Mouse (Mus musculus) heart, embryonic 13.5 days (tissue): Measurements from ENCODE around the gene Isca1. TPM values are rescaled to one million over a fixed set of nuclear protein-coding genes. Genes with fewer than 3 reads are reported as not detected.
"Not testable (repeated sequence)": the region's sequence is repeated elsewhere in the genome, so short reads cannot be mapped to it uniquely, and the experiment has no call there.

Source experiments
- ATAC-seq: fragments of 200-750 bp; cut with Nextera tagmentation; 2 replicates; pipeline ENCODE4 v1.8.0; 2017; ENCODE audit warnings: moderate TSS enrichment; ENCODE audit not compliant: insufficient number of reproducible peaks, low FRiP score, low TSS enrichment; ENCODE audit errors: extremely low read depth
- H3K27ac ChIP-seq: fragments of 300-500 bp; sonication (generic); replicated peaks from 2 replicates; pipeline ENCODE4 v1.5.1; 2015; ENCODE audit warnings: moderate library complexity, mild to moderate bottlenecking, inconsistent platforms
- H3K27me3 ChIP-seq: fragments of 300-500 bp; sonication (generic); replicated peaks from 2 replicates; pipeline ENCODE4 v1.6.1; 2015; ENCODE audit warnings: mild to moderate bottlenecking, inconsistent platforms
- H3K36me3 ChIP-seq: fragments of 300-500 bp; sonication (generic); 2 replicates; pipeline ENCODE4 v1.6.1; 2015; ENCODE audit warnings: mild to moderate bottlenecking, inconsistent platforms
- H3K4me1 ChIP-seq: fragments of 300-500 bp; sonication (generic); 2 replicates; pipeline ENCODE4 v1.6.1; 2015; ENCODE audit warnings: inconsistent platforms
- H3K4me2 ChIP-seq: fragments of 300-500 bp; sonication (generic); 2 replicates; pipeline ENCODE4 v1.6.1; 2015; ENCODE audit warnings: inconsistent platforms, mild to moderate bottlenecking, moderate library complexity
- H3K4me3 ChIP-seq: fragments of 300-500 bp; sonication (generic); 2 replicates; pipeline ENCODE4 v1.5.1; 2015; ENCODE audit warnings: moderate library complexity, mild to moderate bottlenecking, inconsistent platforms
- H3K9ac ChIP-seq: fragments of 300-500 bp; sonication (generic); 2 replicates; pipeline ENCODE4 v1.6.1; 2015; ENCODE audit warnings: inconsistent platforms, mild to moderate bottlenecking, moderate library complexity
- H3K9me3 ChIP-seq: fragments of 300-500 bp; sonication (generic); 2 replicates; pipeline ENCODE4 v1.6.1; 2016; ENCODE audit warnings: inconsistent platforms
- WGBS: fragments of 180-500 bp; shearing (Covaris S2); methylation state at CpG from one replicate; pipeline ENCODE4 v1.1.7; 2015; ENCODE audit warnings: mixed read lengths; 5-methylcytosine and 5-hydroxymethylcytosine counted together
- polyA plus RNA-seq: library from polyadenylated mRNA; unstranded; fragments of >200 nt; fragmentation: Nextera tagmentation; extraction: Ambion mirVana; gene quantifications from 2 replicates; pipeline ENCODE4 v1.2.1, GENCODE M21; 2015

The Isca1 gene
- polyA plus RNA-seq, 1 experiment from 2014 or later = 169 TPM

- H3K4me2 ChIP-seq = no peak within 1 kb of the TSS
- H3K4me1 ChIP-seq = peaks cover 2% of the 10 kb centered on the region; the same call in 1 of the 2 replicates
- no peak within 1 kb of the TSS for H3K27ac ChIP-seq
- no peak within 1 kb of the TSS for H3K4me3 ChIP-seq
- no peak for ATAC-seq
- H3K9ac ChIP-seq = no peak within 1 kb of the TSS
- no peaks in the 10 kb centered on the region for H3K9me3 ChIP-seq
- no peaks in the 10 kb centered on the region for H3K36me3 ChIP-seq
- no peaks in the 10 kb centered on the region for H3K27me3 ChIP-seq
- 81% methylated on average over 9 of the region's 9 CpGs for WGBS
These were observed 22.9 kb downstream of the Isca1 start, which contains the start of gene 1700014D04Rik for GRCm38 (mm10) chr13:59746711-59747110. TSS of gene 1700014D04Rik (minus strand) at chr13:59746752.

- Histone ChIP-seq H3K27ac (no peak overlapping the region), H3K4me1 (peaks cover 4% of the 10 kb centered on the region), H3K9me3 (no peaks in the 10 kb centered on the region), H3K9ac (no peak overlapping the region), H3K4me2 (no peak overlapping the region), H3K4me3 (no peak overlapping the region), H3K27me3 (no peaks in the 10 kb centered on the region), H3K36me3 (no peaks in the 10 kb centered on the region)
- 63% methylated on average over 6 of the region's 6 CpGs for WGBS
- ATAC-seq = no peak
These were observed 23.4 kb downstream of the Isca1 start for GRCm38 (mm10) chr13:59746164-59746563.

- Histone ChIP-seq H3K9ac (no peak overlapping the region), H3K4me3 (no peak overlapping the region), H3K27me3 (no peaks in the 10 kb centered on the region), H3K4me1 (peaks cover 8% of the 10 kb centered on the region), H3K27ac (no peak overlapping the region), H3K4me2 (no peak overlapping the region), H3K36me3 (no peaks in the 10 kb centered on the region), H3K9me3 (no peaks in the 10 kb centered on the region)
- WGBS = 69% methylated on average over 6 of the region's 6 CpGs
- ATAC-seq = no peak
These were observed 24.1 kb downstream of the Isca1 start for GRCm38 (mm10) chr13:59745462-59745861.

- H3K4me3 ChIP-seq = no peak overlapping the region
- WGBS = 67% methylated on average over 10 of the region's 10 CpGs
- ATAC-seq = no peak
- no peaks in the 10 kb centered on the region for H3K9me3 ChIP-seq
- no peaks in the 10 kb centered on the region for H3K36me3 ChIP-seq
- H3K27me3 ChIP-seq = no peaks in the 10 kb centered on the region
- peaks cover 8% of the 10 kb centered on the region for H3K4me1 ChIP-seq
- H3K27ac ChIP-seq = no peak overlapping the region
- H3K9ac ChIP-seq = no peak overlapping the region
- no peak overlapping the region for H3K4me2 ChIP-seq
These were observed 27.9 kb downstream of the Isca1 start for GRCm38 (mm10) chr13:59741697-59742096.

GRCm38 (mm10) chr13:59741096-59741495 lies 28.5 kb downstream of the Isca1 start:
- Histone ChIP-seq H3K4me2 (no peak overlapping the region), H3K27me3 (no peaks in the 10 kb centered on the region), H3K9ac (no peak overlapping the region), H3K27ac (no peak overlapping the region), H3K9me3 (no peaks in the 10 kb centered on the region), H3K4me1 (peaks cover 8% of the 10 kb centered on the region), H3K4me3 (no peak overlapping the region), H3K36me3 (no peaks in the 10 kb centered on the region)
- ATAC-seq = no peak
- WGBS = 58% methylated on average over 11 of the region's 11 CpGs

- Histone ChIP-seq H3K27ac (no peak overlapping the region), H3K27me3 (no peaks in the 10 kb centered on the region), H3K4me3 (no peak overlapping the region), H3K36me3 (no peaks in the 10 kb centered on the region), H3K9ac (no peak overlapping the region), H3K4me2 (no peak overlapping the region), H3K9me3 (no peaks in the 10 kb centered on the region), H3K4me1 (peaks cover 6% of the 10 kb centered on the region; the same call in 1 of the 2 replicates)
- no peak for ATAC-seq
- WGBS = 79% methylated on average over 4 of the region's 4 CpGs
These were observed 30.2 kb downstream of the Isca1 start for GRCm38 (mm10) chr13:59739397-59739796.

- no peak overlapping the region for H3K27ac ChIP-seq
- H3K4me2 ChIP-seq = no peak overlapping the region
- H3K9ac ChIP-seq = no peak overlapping the region
- no peaks in the 10 kb centered on the region for H3K9me3 ChIP-seq
- no peaks in the 10 kb centered on the region for H3K27me3 ChIP-seq
- H3K36me3 ChIP-seq = no peaks in the 10 kb centered on the region
- peaks cover 6% of the 10 kb centered on the region; the same call in 1 of the 2 replicates for H3K4me1 ChIP-seq
- 77% methylated on average over 2 of the region's 2 CpGs for WGBS
- no peak for ATAC-seq
- no peak overlapping the region for H3K4me3 ChIP-seq
These were observed 31.2 kb downstream of the Isca1 start for GRCm38 (mm10) chr13:59738455-59738854.

GRCm38 (mm10) chr13:59735190-59735589 lies 34.4 kb downstream of the Isca1 start:
- H3K9me3 ChIP-seq = no peaks in the 10 kb centered on the region
- no peak overlapping the region for H3K9ac ChIP-seq
- H3K4me3 ChIP-seq = no peak overlapping the region
- no peak overlapping the region for H3K27ac ChIP-seq
- no peaks in the 10 kb centered on the region for H3K4me1 ChIP-seq
- H3K27me3 ChIP-seq = 0 out of 2 replicates have a peak, but pooled peaks cover 3% of the 10 kb centered on the region
- H3K36me3 ChIP-seq = no peaks in the 10 kb centered on the region
- no peak for ATAC-seq
- WGBS = 28% methylated on average over 3 of the region's 3 CpGs
- H3K4me2 ChIP-seq = no peak overlapping the region

- H3K4me3 ChIP-seq, H3K27ac ChIP-seq, H3K27me3 ChIP-seq, ATAC-seq, H3K4me1 ChIP-seq, H3K9ac ChIP-seq, H3K9me3 ChIP-seq, H3K4me2 ChIP-seq, H3K36me3 ChIP-seq: not testable (repeated sequence)
- 29% methylated on average over 6 of the region's 6 CpGs for WGBS
These were observed 35.3 kb downstream of the Isca1 start for GRCm38 (mm10) chr13:59734347-59734746.

- 85% methylated on average over 4 of the region's 4 CpGs for WGBS
- ATAC-seq = no peak
- 0 out of 2 replicates have a peak, but pooled peaks cover 6% of the 10 kb centered on the region for H3K27me3 ChIP-seq
- no peaks in the 10 kb centered on the region for H3K4me1 ChIP-seq
- H3K4me2 ChIP-seq = no peak overlapping the region
- no peaks in the 10 kb centered on the region for H3K36me3 ChIP-seq
- H3K9me3 ChIP-seq = no peaks in the 10 kb centered on the region
- no peak overlapping the region for H3K27ac ChIP-seq
- H3K9ac ChIP-seq = no peak overlapping the region
- H3K4me3 ChIP-seq = no peak overlapping the region
These were observed 35.7 kb downstream of the Isca1 start for GRCm38 (mm10) chr13:59733936-59734335.

GRCm38 (mm10) chr13:59731652-59732051 lies 38.0 kb downstream of the Isca1 start, which contains the start of gene Spata31d1d:
TSS of gene Spata31d1d (minus strand) at chr13:59731752.
- no peaks in the 10 kb centered on the region for H3K36me3 ChIP-seq
- no peak within 1 kb of the TSS for H3K9ac ChIP-seq
- peaks cover 15% of the 10 kb centered on the region; the same call in 1 of the 2 replicates for H3K27me3 ChIP-seq
- H3K4me2 ChIP-seq = no peak within 1 kb of the TSS
- no peak within 1 kb of the TSS for H3K4me3 ChIP-seq
- no peak within 1 kb of the TSS for H3K27ac ChIP-seq
- 34% methylated on average over 7 of the region's 7 CpGs for WGBS
- H3K4me1 ChIP-seq = peaks cover 6% of the 10 kb centered on the region
- no peak for ATAC-seq
- no peaks in the 10 kb centered on the region for H3K9me3 ChIP-seq

- H3K9me3 ChIP-seq = no peaks in the 10 kb centered on the region
- ATAC-seq = peak; percentile 61
- 13% methylated on average over 7 of the region's 7 CpGs for WGBS
- no peak overlapping the region for H3K27ac ChIP-seq
- H3K4me1 ChIP-seq = peaks cover 15% of the 10 kb centered on the region
- H3K9ac ChIP-seq = peak overlapping the region; percentile 50; the same call in 1 of the 2 replicates
- H3K27me3 ChIP-seq = peaks cover 20% of the 10 kb centered on the region; the same call in 1 of the 2 replicates
- no peak overlapping the region for H3K4me3 ChIP-seq
- H3K4me2 ChIP-seq = peak overlapping the region; percentile 26; the same call in 1 of the 2 replicates
- H3K36me3 ChIP-seq = no peaks in the 10 kb centered on the region
These were observed 41.1 kb downstream of the Isca1 start for GRCm38 (mm10) chr13:59728378-59729093.
